27 mouse cellular contexts compared by ENCODE assay signal in the genomic region with DNA sequence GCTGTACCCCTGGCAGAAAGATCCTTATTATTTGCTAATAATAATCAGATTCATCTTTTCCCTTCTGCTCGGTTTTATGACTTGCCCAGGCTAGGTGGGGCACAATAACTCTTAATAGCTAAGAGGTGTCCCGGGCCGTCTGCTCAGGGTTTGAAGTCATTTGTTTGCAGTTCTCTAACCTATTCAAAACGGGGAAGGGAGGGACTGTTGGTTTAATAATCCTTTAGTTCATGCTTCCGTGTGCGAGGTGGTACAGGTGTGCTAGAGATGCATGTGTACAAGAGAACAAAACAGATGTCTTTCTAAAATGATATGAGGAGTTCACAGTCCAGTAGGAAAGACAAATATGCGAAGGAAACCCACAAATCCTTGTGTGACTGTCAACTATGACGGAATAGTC. TPM values are rescaled to one million over a fixed set of nuclear protein-coding genes. Genes with fewer than 3 reads are reported as not detected.
"Had no signal": no experiment of that assay in that cellular context is flagged by ENCODE, and none has a peak within 500 bp of the region (broad histone marks: within the 10 kb centered on the region; RNA-seq: fewer than 3 reads in every experiment).

No protein-coding gene starts in this region.

- DNase-seq: kidney, adult 2 months; kidney, postnatal 25 days; layer of hippocampus, adult 9-11 months; liver, embryonic 13.5 days; lung, adult 2 months; lung, postnatal 10 days; thymus, postnatal 25 days had no signal

- H3K27ac ChIP-seq: kidney, postnatal 0 days; layer of hippocampus, adult 2 months; limb, embryonic 10.5 days; limb, embryonic 13.5 days; liver, embryonic 13.5 days; macrophage; midbrain, embryonic 13.5 days had no signal

- H3K9me3 ChIP-seq: limb, embryonic 10.5 days; liver, embryonic 13.5 days; midbrain, embryonic 13.5 days had no signal

- H3K4me3 ChIP-seq: layer of hippocampus, adult 2 months; limb, embryonic 10.5 days; limb, embryonic 13.5 days; liver, embryonic 13.5 days; midbrain, embryonic 13.5 days; myocyte had no signal

- H3K27me3 ChIP-seq: limb, embryonic 13.5 days; liver, embryonic 13.5 days; midbrain, embryonic 13.5 days had no signal

- H3K9ac ChIP-seq: limb, embryonic 13.5 days; liver, embryonic 13.5 days; midbrain, embryonic 13.5 days had no signal

- ATAC-seq: inflammation-experienced regulatory T-cells, adult 6 months; midbrain, embryonic 13.5 days; midbrain, embryonic 16.5 days had no signal

- H3K4me2 ChIP-seq: limb, embryonic 13.5 days; liver, embryonic 13.5 days; midbrain, embryonic 13.5 days had no signal

RNA-seq across cellular contexts. Expression of a gene that starts 11.8 kb away (rescaled TPM):
- total RNA-seq: layer of hippocampus, adult 2 months; layer of hippocampus, postnatal 25 days; left cerebral cortex, adult 18-20 months; left cerebral cortex, postnatal 25 days; liver, adult 2 months; megakaryocyte, adult 5-6 weeks; monocyte, adult 5-6 weeks had no signal
- polyA plus RNA-seq: inflammation-experienced regulatory T-cells, adult 6 months; kidney, adult 2 months; kidney, embryonic 14.5 days; kidney, postnatal 0 days; large intestine, adult 2 months; limb, embryonic 13.5 days; liver, adult 2 months; liver, embryonic 13.5 days; liver, embryonic 16.5 days; lung, adult 2 months; macrophage; midbrain, embryonic 13.5 days; midbrain, embryonic 16.5 days; myocyte; neural tube, embryonic 11.5 days; neural tube, embryonic 14.5 days had no signal
